Mouse (Mus musculus): Measurements from ENCODE around the gene Lair1.
"Not testable (repeated sequence)": the region's sequence is repeated elsewhere in the genome, so short reads cannot be mapped to it uniquely, and the experiment has no call there.

DNA sequence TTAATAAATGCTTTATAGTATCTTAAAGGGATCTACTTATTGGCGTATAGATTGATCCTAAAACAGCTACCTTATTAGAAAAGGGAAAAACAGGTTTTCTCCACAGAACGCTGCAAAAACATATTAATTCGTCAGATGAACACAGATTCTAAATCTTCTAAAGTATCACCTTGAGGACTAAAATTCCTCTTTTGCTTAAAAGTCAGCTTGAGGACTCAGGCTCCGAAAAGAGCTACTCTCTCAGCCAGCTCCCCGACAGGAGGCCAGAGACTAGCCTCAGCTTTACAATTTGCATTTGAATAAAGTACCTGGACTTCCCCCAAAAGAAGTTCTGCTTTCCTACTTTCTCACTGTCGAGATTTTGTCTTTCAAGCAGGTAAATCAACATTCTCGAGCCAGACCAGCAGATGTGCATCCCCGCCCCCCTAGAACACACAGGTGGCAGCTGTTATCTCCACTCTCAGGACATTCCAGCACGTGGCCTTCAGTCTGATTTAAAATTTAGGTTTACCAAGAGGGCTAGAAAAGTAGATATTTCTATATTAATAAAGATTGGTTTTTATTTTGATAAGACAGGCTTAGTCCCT lies 2.3 kb downstream of the Lair1 start:
- TF ChIP-seq POLR2A (IDR thresholded peaks at IDR 0.05; ENCODE audit: insufficient read length, low read depth); MAX (IDR thresholded peaks at IDR 0.05; ENCODE audit: low read depth); E2F4 (IDR thresholded peaks at IDR 0.05; ENCODE audit: insufficient read depth); POLR2AphosphoS2 (IDR thresholded peaks at IDR 0.05; ENCODE audit: insufficient read length, low read depth); USF1 (IDR thresholded peaks at IDR 0.05; ENCODE audit: low read depth); CEBPB (IDR thresholded peaks at IDR 0.05; ENCODE audit: insufficient read depth, poor library complexity, severe bottlenecking); TCF12 (IDR thresholded peaks at IDR 0.05; ENCODE audit: insufficient read depth, poor library complexity, severe bottlenecking); SRF (IDR thresholded peaks at IDR 0.05; ENCODE audit: control insufficient read depth, insufficient read length, low read depth); MYOG (IDR thresholded peaks at IDR 0.05; ENCODE audit: control insufficient read depth in 1 of 3, insufficient read depth in 1 of 3, insufficient read length in 2 of 3, low read depth in 2 of 3); REST (IDR thresholded peaks at IDR 0.05; ENCODE audit: insufficient read depth, insufficient read length): not testable (repeated sequence)
